Mouse (Mus musculus): Measurements from ENCODE around the gene Ttc7b.

GRCm38 (mm10) chr12:100527753-100528152 is 7.1 kb upstream of the Ttc7b start:
- TF ChIP-seq EP300 (IDR thresholded peaks at IDR 0.05; ENCODE audit: low read depth) (no peak), CTCF (IDR thresholded peaks at IDR 0.05; ENCODE audit: low read depth) (no peak)

Measured in liver, postnatal 0 days (tissue).